Mouse (Mus musculus): ENCODE measurements around the gene Adgrl2. TPM values are rescaled to one million over a fixed set of nuclear protein-coding genes. Genes with fewer than 3 reads are reported as not detected.
A peak's percentile ranks its signal among the peaks of the same experiment; 100 is the strongest.

The Adgrl2 gene
- polyA plus RNA-seq, 1 experiment from 2014 or later: 4.3 TPM

DNA sequence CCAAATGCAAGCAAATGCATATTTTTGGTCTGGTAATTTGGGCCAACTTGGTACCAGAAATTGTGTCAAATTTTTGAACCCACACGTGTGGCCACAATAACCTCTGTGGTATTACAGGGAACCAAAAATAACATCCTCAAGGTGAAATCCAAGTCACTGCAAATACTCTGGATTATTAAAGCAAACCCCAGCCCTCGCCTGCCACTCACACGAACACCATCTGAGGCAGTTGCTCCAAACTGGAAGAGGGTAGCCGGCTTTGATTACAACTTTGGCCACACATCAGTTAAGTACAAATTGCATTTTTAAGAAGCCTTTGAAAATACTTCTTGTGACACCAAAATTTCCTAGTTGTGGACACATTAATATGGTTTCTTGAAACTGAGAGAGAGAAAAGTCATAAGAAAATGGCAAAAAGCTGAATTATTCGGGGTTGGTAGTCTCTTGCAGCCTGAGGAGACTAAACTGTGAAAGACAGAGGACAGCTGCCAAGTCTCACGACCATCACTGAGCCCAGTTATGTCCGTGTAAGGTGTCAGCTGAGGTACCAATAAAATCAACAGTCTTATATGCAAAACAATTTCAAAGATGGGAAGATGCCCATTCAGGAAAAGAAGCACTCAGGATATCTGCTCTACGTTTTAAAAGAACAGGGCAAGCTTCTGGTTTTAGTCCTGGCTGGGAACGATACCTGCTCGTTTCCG is 18.3 kb downstream of the Adgrl2 start:
- ATAC-seq (ENCODE audit: low read depth) (no peak), DNase-seq (no peak)
- no peaks in the 10 kb centered on the region for H3K36me3 ChIP-seq
- no peaks in the 10 kb centered on the region for H3K4me1 ChIP-seq (replicated peaks)
- H3K4me3 ChIP-seq (replicated peaks): no peak overlapping the region
- H3K27me3 ChIP-seq: no peaks in the 10 kb centered on the region
- no peak overlapping the region for H3K4me2 ChIP-seq
- H3K9me3 ChIP-seq (replicated peaks): no peaks in the 10 kb centered on the region
- no peak overlapping the region for H3K27ac ChIP-seq
- no peak overlapping the region for H3K9ac ChIP-seq
- WGBS (ENCODE audit: insufficient replicate concordance): 71% methylated on average over 11 of the region's 11 CpGs

DNA sequence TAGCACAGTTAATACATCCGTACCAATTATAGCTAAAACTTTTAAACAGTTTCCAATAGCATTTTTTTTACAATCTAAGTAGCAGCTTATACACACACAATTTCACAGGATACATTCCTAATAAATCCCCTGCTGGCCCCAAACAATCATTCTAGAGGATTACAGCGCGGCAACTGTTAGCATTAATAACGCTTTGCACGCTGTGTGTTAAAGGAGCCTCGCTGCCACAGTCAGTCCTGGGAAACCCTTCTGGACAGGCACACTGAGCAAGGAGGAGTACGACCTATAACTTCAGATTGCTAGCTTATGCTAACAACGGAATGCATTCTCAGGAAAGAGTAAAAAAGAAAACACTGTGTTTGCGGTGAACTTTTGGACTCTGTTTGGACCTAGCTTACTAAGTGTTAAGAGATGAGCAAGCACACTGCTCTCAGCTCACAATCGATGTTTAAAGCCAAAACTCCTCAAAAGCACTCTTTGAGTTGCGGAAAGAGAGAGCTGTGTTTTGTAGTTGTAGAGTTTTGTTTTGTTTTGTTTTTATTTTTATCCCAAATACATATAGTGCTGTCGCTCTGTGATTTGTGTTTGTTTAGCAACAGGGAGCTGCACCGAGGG is 25.3 kb downstream of the Adgrl2 start:
- Histone ChIP-seq H3K4me3 (replicated peaks) (no peak overlapping the region), H3K27ac (no peak overlapping the region), H3K9me3 (replicated peaks) (no peaks in the 10 kb centered on the region), H3K36me3 (no peaks in the 10 kb centered on the region), H3K4me2 (no peak overlapping the region), H3K4me1 (replicated peaks) (peaks cover 12% of the 10 kb centered on the region), H3K9ac (no peak overlapping the region), H3K27me3 (no peaks in the 10 kb centered on the region)
- no peak for DNase-seq
- WGBS (ENCODE audit: insufficient replicate concordance): 75% methylated on average over 13 of the region's 13 CpGs
- ATAC-seq (ENCODE audit: low read depth): no peak

DNA sequence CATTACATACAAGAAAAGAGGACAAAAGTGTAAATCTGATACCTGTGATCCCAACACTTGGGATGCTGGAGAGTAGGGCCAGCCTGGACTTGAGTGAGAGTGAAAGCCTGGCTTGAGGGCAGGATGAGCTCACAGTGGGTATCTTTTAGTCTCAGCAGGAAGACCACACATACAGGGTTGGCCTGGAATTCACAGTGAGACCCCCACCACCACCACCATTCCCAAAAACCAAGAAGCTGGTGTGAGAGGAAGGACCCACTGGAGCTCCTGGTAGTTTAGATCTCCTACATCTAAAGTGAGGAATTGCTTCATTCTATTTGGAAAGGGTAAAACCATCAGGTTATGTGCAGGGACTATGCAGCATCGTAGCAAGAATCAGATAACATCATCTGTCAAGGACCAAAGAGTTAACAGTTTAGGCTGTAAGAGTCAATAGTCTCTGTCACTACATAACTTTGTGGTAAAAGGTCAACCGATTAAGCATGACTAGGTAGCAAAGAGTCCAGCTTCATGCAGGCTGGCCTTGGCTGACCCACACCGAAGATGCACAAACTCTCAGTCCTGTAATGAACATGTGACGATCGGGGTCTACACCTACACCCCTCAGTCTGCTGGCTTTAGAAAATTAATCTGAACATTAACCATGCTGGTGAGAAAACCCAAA is 26.8 kb downstream of the Adgrl2 start:
- no peaks in the 10 kb centered on the region for H3K9me3 ChIP-seq (replicated peaks)
- H3K4me3 ChIP-seq (replicated peaks): no peak overlapping the region
- DNase-seq: no peak
- no peak overlapping the region for H3K9ac ChIP-seq
- H3K27ac ChIP-seq: no peak overlapping the region
- no peaks in the 10 kb centered on the region for H3K27me3 ChIP-seq
- no peak for ATAC-seq (ENCODE audit: low read depth)
- H3K4me1 ChIP-seq (replicated peaks): peaks cover 24% of the 10 kb centered on the region
- no peaks in the 10 kb centered on the region for H3K36me3 ChIP-seq
- 74% methylated on average over 5 of the region's 5 CpGs for WGBS (ENCODE audit: insufficient replicate concordance)
- H3K4me2 ChIP-seq: no peak overlapping the region

DNA sequence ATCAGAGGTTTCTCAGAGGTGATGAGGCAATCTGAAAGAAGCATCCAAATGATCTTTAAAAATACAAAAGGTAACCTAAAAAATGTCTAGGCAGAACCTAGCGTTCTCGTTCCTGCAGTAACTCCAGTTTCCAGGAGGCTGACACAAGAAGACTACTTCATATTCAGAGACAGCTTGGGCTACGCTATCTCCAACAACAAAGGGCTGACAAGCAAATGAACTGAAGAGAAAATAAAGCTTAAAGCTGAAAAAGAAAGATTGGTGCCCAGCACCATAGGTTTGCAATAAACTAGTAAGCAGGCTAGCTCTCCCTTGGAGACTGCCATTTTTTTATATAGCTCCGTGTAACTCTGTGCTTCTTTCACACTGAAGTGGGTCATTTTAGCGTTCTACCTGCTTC is 28.7 kb downstream of the Adgrl2 start:
- Histone ChIP-seq H3K9ac (no peak overlapping the region), H3K27me3 (no peaks in the 10 kb centered on the region), H3K27ac (no peak overlapping the region), H3K9me3 (replicated peaks) (no peaks in the 10 kb centered on the region), H3K36me3 (no peaks in the 10 kb centered on the region), H3K4me1 (replicated peaks) (peaks cover 29% of the 10 kb centered on the region), H3K4me3 (replicated peaks) (no peak overlapping the region), H3K4me2 (no peak overlapping the region)
- no peak for DNase-seq
- 61% methylated on average over 5 of the region's 5 CpGs for WGBS (ENCODE audit: insufficient replicate concordance)
- no peak for ATAC-seq (ENCODE audit: low read depth)

GRCm38 (mm10) chr3:148960751-148961289 is 29.5 kb downstream of the Adgrl2 start:
- Histone ChIP-seq H3K36me3 (no peaks in the 10 kb centered on the region), H3K4me3 (replicated peaks) (no peak overlapping the region), H3K9me3 (replicated peaks) (no peaks in the 10 kb centered on the region), H3K9ac (no peak overlapping the region), H3K4me2 (no peak overlapping the region), H3K27me3 (no peaks in the 10 kb centered on the region), H3K4me1 (replicated peaks) (peaks cover 29% of the 10 kb centered on the region), H3K27ac (no peak overlapping the region)
- ATAC-seq (ENCODE audit: low read depth) (no peak), DNase-seq (no peak)
- 46% methylated on average over 9 of the region's 9 CpGs for WGBS (ENCODE audit: insufficient replicate concordance)

DNA sequence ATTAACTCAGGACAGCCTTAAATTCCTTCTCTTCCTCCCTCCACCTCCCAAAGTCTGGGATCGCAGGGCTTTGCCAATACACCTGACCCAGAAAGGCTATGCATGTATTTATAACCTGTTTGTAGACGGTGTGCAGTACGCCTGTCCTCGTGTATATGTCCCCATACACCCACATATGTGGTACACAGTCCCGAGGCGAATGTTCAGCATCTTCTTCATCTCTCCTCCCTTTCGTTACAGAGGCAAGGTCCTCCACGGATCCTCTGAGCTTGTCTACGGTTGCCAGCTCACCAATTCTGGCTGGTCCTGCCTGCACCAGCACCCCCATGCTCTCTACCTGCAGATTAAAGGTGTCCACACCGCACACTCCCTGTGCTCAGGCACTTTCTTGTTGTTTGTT is 30.1 kb downstream of the Adgrl2 start:
- no peak overlapping the region for H3K4me2 ChIP-seq
- H3K36me3 ChIP-seq: no peaks in the 10 kb centered on the region
- 74% methylated on average over 10 of the region's 10 CpGs for WGBS (ENCODE audit: insufficient replicate concordance)
- ATAC-seq (ENCODE audit: low read depth): no peak
- no peak overlapping the region for H3K9ac ChIP-seq
- peaks cover 29% of the 10 kb centered on the region for H3K4me1 ChIP-seq (replicated peaks)
- no peak overlapping the region for H3K4me3 ChIP-seq (replicated peaks)
- no peak for DNase-seq
- H3K9me3 ChIP-seq (replicated peaks): no peaks in the 10 kb centered on the region
- H3K27ac ChIP-seq: no peak overlapping the region
- no peaks in the 10 kb centered on the region for H3K27me3 ChIP-seq

- Histone ChIP-seq H3K4me1 (replicated peaks) (peaks cover 26% of the 10 kb centered on the region), H3K4me2 (peak overlapping the region; percentile 62), H3K9me3 (replicated peaks) (no peaks in the 10 kb centered on the region), H3K27me3 (no peaks in the 10 kb centered on the region), H3K4me3 (replicated peaks) (peak overlapping the region; percentile 34), H3K27ac (no peak overlapping the region), H3K36me3 (no peaks in the 10 kb centered on the region), H3K9ac (no peak overlapping the region; the same call in 1 of the 2 replicates)
- ATAC-seq (ENCODE audit: low read depth) (peak; percentile 84), DNase-seq (no peak)
- 13% methylated on average over 15 of the region's 15 CpGs for WGBS (ENCODE audit: insufficient replicate concordance)
These were observed 30.9 kb downstream of the Adgrl2 start for GRCm38 (mm10) chr3:148959327-148960025.

DNA sequence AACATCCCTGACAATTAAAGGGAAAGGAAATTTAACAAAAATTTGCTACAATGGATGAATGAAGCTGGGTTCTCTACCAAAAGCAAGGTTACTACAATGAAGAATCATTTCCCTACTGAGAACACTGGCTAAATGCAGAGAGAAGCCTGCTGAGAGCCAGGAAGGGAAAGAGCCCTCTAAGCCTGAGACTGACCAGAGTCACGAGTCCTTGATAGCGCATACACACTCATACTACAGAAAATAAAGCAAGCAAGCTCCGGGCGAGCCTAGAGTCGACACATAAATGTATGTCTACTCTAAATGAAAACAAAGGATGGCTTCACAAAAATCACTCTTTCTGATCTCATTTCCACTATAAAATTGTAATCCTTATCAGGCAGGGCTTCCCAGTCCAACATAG is 31.6 kb downstream of the Adgrl2 start:
- Histone ChIP-seq H3K4me3 (replicated peaks) (no peak overlapping the region), H3K27ac (no peak overlapping the region), H3K4me2 (peak overlapping the region; percentile 62), H3K27me3 (no peaks in the 10 kb centered on the region), H3K4me1 (replicated peaks) (peaks cover 26% of the 10 kb centered on the region), H3K9ac (no peak overlapping the region), H3K9me3 (replicated peaks) (no peaks in the 10 kb centered on the region), H3K36me3 (no peaks in the 10 kb centered on the region)
- WGBS (ENCODE audit: insufficient replicate concordance): 59% methylated on average over 5 of the region's 5 CpGs
- DNase-seq (no peak), ATAC-seq (ENCODE audit: low read depth) (no peak)

GRCm38 (mm10) chr3:148958185-148958584 is 32.2 kb downstream of the Adgrl2 start:
- no peak overlapping the region for H3K4me2 ChIP-seq
- DNase-seq (no peak), ATAC-seq (ENCODE audit: low read depth) (no peak)
- no peak overlapping the region for H3K9ac ChIP-seq
- H3K4me3 ChIP-seq (replicated peaks): no peak overlapping the region
- 62% methylated on average over 9 of the region's 9 CpGs for WGBS (ENCODE audit: insufficient replicate concordance)
- H3K36me3 ChIP-seq: no peaks in the 10 kb centered on the region
- H3K4me1 ChIP-seq (replicated peaks): peaks cover 26% of the 10 kb centered on the region
- no peaks in the 10 kb centered on the region for H3K27me3 ChIP-seq
- H3K9me3 ChIP-seq (replicated peaks): no peaks in the 10 kb centered on the region
- H3K27ac ChIP-seq: no peak overlapping the region

DNA sequence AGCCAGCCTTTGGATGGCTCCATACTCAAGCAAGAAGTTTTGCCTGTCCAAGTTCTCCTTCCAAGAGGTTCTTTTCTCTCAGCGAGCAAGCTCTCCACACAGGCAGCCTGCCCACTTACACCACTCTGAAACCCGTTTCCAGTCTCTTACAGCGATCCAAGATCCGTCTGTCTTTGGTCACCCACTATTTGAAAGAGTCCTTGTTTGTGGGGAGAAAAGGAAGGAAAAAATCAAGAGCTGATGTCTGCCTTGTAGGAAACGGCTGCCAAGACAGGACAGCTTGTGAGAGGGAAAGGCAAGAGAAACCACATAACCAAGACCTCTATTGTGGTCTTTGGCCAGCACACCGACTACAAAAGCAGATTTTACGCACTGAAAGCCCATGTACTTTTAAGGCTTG is 33.5 kb downstream of the Adgrl2 start:
- Histone ChIP-seq H3K4me2 (no peak overlapping the region), H3K36me3 (no peaks in the 10 kb centered on the region), H3K9me3 (replicated peaks) (no peaks in the 10 kb centered on the region), H3K27me3 (no peaks in the 10 kb centered on the region), H3K27ac (no peak overlapping the region), H3K9ac (no peak overlapping the region), H3K4me1 (replicated peaks) (peaks cover 26% of the 10 kb centered on the region), H3K4me3 (replicated peaks) (no peak overlapping the region)
- DNase-seq (no peak), ATAC-seq (ENCODE audit: low read depth) (no peak)
- 36% methylated on average over 7 of the region's 7 CpGs for WGBS (ENCODE audit: insufficient replicate concordance)

GRCm38 (mm10) chr3:148949796-148950195 is 40.6 kb downstream of the Adgrl2 start:
- no peak overlapping the region for H3K4me3 ChIP-seq (replicated peaks)
- WGBS (ENCODE audit: insufficient replicate concordance): 72% methylated on average over 8 of the region's 8 CpGs
- no peaks in the 10 kb centered on the region for H3K36me3 ChIP-seq
- no peak overlapping the region for H3K9ac ChIP-seq
- no peak overlapping the region for H3K27ac ChIP-seq
- no peaks in the 10 kb centered on the region for H3K9me3 ChIP-seq (replicated peaks)
- H3K4me2 ChIP-seq: no peak overlapping the region
- DNase-seq (no peak), ATAC-seq (ENCODE audit: low read depth) (no peak)
- no peaks in the 10 kb centered on the region for H3K27me3 ChIP-seq
- H3K4me1 ChIP-seq (replicated peaks): no peaks in the 10 kb centered on the region

Measured in liver, embryonic 13.5 days (tissue).